Mouse (Mus musculus) limb, embryonic 12.5 days (tissue): ENCODE data around the gene Ubox5. TPM values are rescaled to one million over a fixed set of nuclear protein-coding genes. Genes with fewer than 3 reads are reported as not detected.
A peak's percentile ranks its signal among the peaks of the same experiment; 100 is the strongest.

Source experiments
- ATAC-seq: fragments of 200-750 bp; cut with Nextera tagmentation; 2 replicates; pipeline ENCODE4 v1.8.0; 2017; ENCODE audit warnings: low read depth, moderate TSS enrichment; ENCODE audit not compliant: insufficient number of reproducible peaks, insufficient read depth, low FRiP score, low TSS enrichment
- H3K27ac ChIP-seq: fragments of 300-500 bp; sonication (generic); 2 replicates; pipeline ENCODE4 v1.5.1; 2016; ENCODE audit warnings: mild to moderate bottlenecking, moderate library complexity
- H3K27me3 ChIP-seq: fragments of 300-500 bp; sonication (generic); 2 replicates; pipeline ENCODE4 v1.6.1; 2016; ENCODE audit warnings: mild to moderate bottlenecking, moderate library complexity
- H3K36me3 ChIP-seq: fragments of 300-500 bp; sonication (generic); 2 replicates; pipeline ENCODE4 v1.6.1; 2016; ENCODE audit warnings: mild to moderate bottlenecking, moderate library complexity
- H3K4me1 ChIP-seq: fragments of 300-500 bp; sonication (generic); replicated peaks from 2 replicates; pipeline ENCODE4 v1.6.1; 2016
- H3K4me2 ChIP-seq: fragments of 300-500 bp; sonication (generic); 2 replicates; pipeline ENCODE4 v1.6.1; 2016; ENCODE audit warnings: mild to moderate bottlenecking, moderate library complexity
- H3K4me3 ChIP-seq: fragments of 300-500 bp; sonication (generic); replicated peaks from 2 replicates; pipeline ENCODE4 v1.5.1; 2016; ENCODE audit warnings: mild to moderate bottlenecking
- H3K9ac ChIP-seq: fragments of 300-500 bp; sonication (generic); replicated peaks from 2 replicates; pipeline ENCODE4 v1.6.1; 2016; ENCODE audit warnings: mild to moderate bottlenecking, moderate library complexity
- H3K9me3 ChIP-seq: fragments of 300-500 bp; sonication (generic); 2 replicates; pipeline ENCODE4 v1.6.1; 2016; ENCODE audit warnings: mild to moderate bottlenecking, moderate library complexity
- WGBS: fragments of 180-500 bp; shearing (Covaris S2); methylation state at CpG from one replicate; pipeline ENCODE4 v1.1.7; 2016; 5-methylcytosine and 5-hydroxymethylcytosine counted together
- polyA plus RNA-seq: library from polyadenylated mRNA; unstranded; fragments of >200 nt; fragmentation: Nextera tagmentation; extraction: Ambion mirVana; gene quantifications from 2 replicates; pipeline ENCODE4 v1.2.1, GENCODE M21; 2016

Gene Ubox5
- polyA plus RNA-seq, 1 experiment from 2014 or later: 16.0 TPM

DNA sequence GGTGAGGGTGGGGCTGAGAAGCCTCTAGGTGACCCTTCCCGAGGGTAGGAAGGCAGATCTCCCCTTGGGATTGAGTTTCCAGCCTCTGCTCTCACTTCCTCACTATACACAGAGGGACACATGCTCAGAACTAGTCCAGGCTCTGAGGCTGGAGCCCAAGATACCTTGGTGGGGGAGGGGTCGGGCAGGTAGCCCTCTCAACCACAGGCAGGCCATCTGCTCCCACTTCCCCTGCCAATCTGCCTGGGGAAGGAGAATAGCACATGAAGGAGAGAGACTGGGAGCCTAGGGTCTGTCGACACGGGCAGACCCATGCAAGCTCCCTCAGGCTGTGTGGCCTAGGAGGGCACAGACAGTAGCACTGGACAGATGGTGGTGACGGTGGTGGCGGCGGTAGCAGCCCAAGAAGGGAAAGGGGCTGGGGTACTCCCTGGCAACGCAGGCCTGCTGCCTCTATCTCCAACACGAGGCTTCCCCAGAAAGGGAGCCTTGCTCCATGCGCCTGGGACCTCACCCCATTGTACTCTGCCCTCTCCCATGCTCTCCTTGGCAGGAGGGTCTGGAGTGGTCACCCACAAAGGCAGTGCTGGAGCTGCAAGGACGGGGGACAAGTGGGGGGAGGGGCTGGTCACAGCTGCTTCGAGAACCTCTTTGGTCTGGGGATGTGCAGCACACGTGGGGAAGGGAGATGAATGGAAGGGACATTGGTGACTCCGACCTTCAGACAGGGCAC is 4.3 kb upstream of the Ubox5 start:
- peaks cover 30% of the 10 kb centered on the region for H3K4me1 ChIP-seq
- H3K9ac ChIP-seq: peak overlapping the region; percentile 52
- H3K4me3 ChIP-seq: peak overlapping the region; percentile 45
- peaks cover 63% of the 10 kb centered on the region for H3K27me3 ChIP-seq
- peak overlapping the region; percentile 90 for H3K4me2 ChIP-seq
- H3K27ac ChIP-seq: no peak overlapping the region
- ATAC-seq: no peak; the same call in 1 of the 2 replicates
- WGBS: 17% methylated on average over 13 of the region's 14 CpGs
- no peaks in the 10 kb centered on the region for H3K9me3 ChIP-seq
- H3K36me3 ChIP-seq: no peaks in the 10 kb centered on the region

DNA sequence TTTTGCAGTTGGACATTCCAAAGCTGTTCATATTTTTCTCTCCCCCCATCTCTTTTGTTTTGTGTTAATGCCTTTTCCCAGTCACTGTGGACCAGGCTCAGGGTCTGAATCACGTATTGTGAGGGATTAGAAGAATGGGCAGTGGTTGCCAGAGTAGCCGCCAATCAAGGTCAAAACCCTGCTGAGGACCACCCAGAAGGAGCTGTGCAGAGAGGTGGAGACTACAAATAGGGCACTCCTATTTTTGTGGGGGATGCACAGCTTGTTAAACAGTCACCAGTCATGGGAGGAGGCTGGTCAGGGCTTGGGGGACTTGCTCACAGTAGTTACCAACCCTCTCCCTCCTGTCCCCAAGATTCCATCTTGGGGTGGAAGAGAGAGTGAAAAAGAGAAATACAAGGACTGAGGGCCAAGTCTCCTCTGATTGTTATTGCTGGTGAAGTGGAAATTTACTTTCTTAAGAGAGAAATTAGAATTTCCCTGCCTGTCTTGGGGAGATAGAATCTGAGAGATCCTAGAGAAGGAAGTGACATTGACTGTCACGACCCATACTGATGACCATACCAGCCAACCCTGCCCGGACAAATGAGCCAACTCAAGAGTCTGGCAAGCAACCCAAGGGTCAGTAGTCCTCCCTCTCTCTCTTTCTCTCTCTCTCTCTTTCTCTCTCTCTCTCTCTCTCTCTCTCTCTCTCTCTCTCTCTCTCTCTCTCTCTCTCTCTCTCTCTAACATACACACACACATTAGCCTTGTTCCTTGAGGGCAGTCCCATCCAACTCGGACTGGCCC is 3.2 kb upstream of the Ubox5 start:
- ATAC-seq: no peak
- H3K27ac ChIP-seq: no peak overlapping the region
- H3K36me3 ChIP-seq: no peaks in the 10 kb centered on the region; the same call in 1 of the 2 replicates
- no peak overlapping the region for H3K4me3 ChIP-seq
- H3K4me1 ChIP-seq: peaks cover 35% of the 10 kb centered on the region
- H3K27me3 ChIP-seq: peaks cover 52% of the 10 kb centered on the region
- H3K9me3 ChIP-seq: no peaks in the 10 kb centered on the region
- H3K4me2 ChIP-seq: no peak overlapping the region
- H3K9ac ChIP-seq: no peak overlapping the region
- 54% methylated on average over 5 of the region's 5 CpGs for WGBS

GRCm38 (mm10) chr2:130632416-130632815 is 2.6 kb upstream of the Ubox5 start:
- Histone ChIP-seq H3K27ac (no peak overlapping the region), H3K9ac (no peak overlapping the region), H3K4me1 (peaks cover 34% of the 10 kb centered on the region), H3K36me3 (peaks cover 4% of the 10 kb centered on the region), H3K9me3 (no peaks in the 10 kb centered on the region), H3K27me3 (peaks cover 46% of the 10 kb centered on the region), H3K4me3 (no peak overlapping the region), H3K4me2 (no peak overlapping the region)
- WGBS: 84% methylated on average over 1 of the region's 1 CpGs
- ATAC-seq: no peak

DNA sequence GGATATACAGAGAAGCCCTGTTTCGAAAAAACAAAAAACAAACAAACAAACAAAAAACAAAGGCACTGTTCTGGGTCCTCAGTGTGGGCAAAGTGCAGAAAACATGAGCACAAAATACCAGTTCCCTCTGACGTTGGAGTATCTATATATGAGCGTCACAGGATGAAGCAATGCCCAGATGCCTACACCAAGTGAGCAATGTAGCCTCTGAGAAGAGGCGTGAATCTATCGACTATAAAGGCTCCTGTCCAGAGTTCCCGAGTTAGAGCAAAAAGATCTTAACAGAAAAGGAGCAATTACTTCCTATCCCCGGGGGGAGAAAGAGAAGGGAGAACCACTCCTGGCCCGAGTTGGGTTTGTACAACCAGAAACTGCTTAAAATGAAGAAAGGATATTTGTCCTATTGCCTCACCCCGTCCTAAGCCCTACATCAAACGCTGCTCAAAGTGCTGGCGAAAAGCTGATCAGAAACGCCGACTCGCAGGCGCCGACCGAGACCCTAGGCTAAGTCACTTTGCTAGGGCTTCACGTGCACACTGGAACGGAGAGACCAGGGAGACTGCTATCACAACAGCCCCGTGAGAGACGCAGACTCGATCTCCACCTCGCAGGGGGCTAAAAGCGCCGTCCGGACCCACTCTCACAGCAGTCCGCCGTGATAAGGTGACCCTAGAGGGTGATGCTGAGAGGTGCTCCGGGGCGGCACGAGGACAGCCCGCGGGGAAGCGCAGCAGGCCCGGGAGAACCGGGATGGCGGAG is 579 bp downstream of the Ubox5 start:
- peak; percentile 39; the same call in 1 of the 2 replicates for ATAC-seq
- 2% methylated on average over 37 of the region's 37 CpGs for WGBS

DNA sequence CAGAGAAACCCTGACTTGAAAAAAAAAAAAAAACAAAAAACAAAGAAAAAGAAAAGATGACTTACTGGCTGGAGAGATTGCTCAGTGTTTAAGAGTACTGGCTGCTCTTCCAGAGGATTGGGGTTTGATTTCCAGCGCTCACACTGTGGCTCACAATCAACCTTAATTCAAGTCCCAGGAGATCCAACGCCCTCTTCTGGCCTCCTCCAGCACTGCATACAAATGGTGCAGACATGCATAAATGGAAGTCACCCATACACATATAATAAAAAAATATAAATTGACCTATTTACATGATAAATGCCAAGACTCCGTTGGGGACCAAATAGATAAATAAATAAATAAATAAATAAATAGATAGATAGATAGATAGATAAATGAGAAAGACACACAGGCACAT is 1.4 kb downstream of the Ubox5 start:
- Histone ChIP-seq H3K27me3 (peaks cover 6% of the 10 kb centered on the region; the same call in 1 of the 2 replicates), H3K4me2 (peak overlapping the region; percentile 85), H3K9ac (no peak overlapping the region), H3K4me1 (peaks cover 8% of the 10 kb centered on the region; the same call in 1 of the 2 replicates), H3K4me3 (peak overlapping the region; percentile 97; the same call in 1 of the 2 replicates), H3K36me3 (peaks cover 41% of the 10 kb centered on the region), H3K9me3 (no peaks in the 10 kb centered on the region), H3K27ac (no peak overlapping the region)
- ATAC-seq: no peak
- WGBS: 65% methylated on average over 3 of the region's 3 CpGs

More for the DNA sequence above, 579 bp downstream of the Ubox5 start:
- peak overlapping the region; percentile 97 for H3K4me3 ChIP-seq
- peaks cover 33% of the 10 kb centered on the region for H3K36me3 ChIP-seq
- peaks cover 13% of the 10 kb centered on the region for H3K4me1 ChIP-seq
- H3K27ac ChIP-seq: peak overlapping the region; percentile 76
- H3K9me3 ChIP-seq: no peaks in the 10 kb centered on the region
- peak overlapping the region; percentile 85 for H3K4me2 ChIP-seq
- peaks cover 14% of the 10 kb centered on the region for H3K27me3 ChIP-seq
- peak overlapping the region; percentile 91 for H3K9ac ChIP-seq

- Histone ChIP-seq H3K27ac (no peak overlapping the region), H3K4me3 (no peak overlapping the region), H3K36me3 (peaks cover 69% of the 10 kb centered on the region), H3K4me1 (no peaks in the 10 kb centered on the region), H3K9me3 (no peaks in the 10 kb centered on the region), H3K9ac (no peak overlapping the region), H3K27me3 (no peaks in the 10 kb centered on the region), H3K4me2 (no peak overlapping the region)
- WGBS: 92% methylated on average over 7 of the region's 7 CpGs
- ATAC-seq: no peak
Measured at GRCm38 (mm10) chr2:130618972-130619371, 10.9 kb downstream of the Ubox5 start.

DNA sequence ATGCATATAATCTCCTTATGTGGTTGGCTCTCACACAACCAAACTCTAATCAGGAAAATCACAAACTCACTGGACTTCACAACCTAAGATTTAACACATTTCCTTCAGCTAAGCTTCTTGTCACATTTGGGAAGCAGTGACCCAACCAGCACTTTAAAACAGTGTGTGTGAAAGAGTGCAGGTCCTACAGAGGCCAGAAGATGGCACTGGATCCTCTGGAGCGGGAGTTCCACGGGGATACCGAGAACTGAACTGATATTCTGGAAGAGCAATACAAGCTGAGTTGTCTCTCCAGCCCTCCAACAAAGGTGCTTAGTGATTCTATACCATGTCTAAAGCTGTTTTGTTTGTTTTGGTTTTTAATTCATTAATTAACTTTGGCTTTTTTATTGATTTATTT is 16.7 kb downstream of the Ubox5 start:
- Histone ChIP-seq H3K27ac (no peak overlapping the region), H3K4me1 (no peaks in the 10 kb centered on the region), H3K36me3 (peaks cover 59% of the 10 kb centered on the region), H3K4me2 (no peak overlapping the region), H3K4me3 (no peak overlapping the region), H3K9me3 (no peaks in the 10 kb centered on the region), H3K9ac (no peak overlapping the region), H3K27me3 (no peaks in the 10 kb centered on the region)
- ATAC-seq: no peak
- 77% methylated on average over 3 of the region's 3 CpGs for WGBS

DNA sequence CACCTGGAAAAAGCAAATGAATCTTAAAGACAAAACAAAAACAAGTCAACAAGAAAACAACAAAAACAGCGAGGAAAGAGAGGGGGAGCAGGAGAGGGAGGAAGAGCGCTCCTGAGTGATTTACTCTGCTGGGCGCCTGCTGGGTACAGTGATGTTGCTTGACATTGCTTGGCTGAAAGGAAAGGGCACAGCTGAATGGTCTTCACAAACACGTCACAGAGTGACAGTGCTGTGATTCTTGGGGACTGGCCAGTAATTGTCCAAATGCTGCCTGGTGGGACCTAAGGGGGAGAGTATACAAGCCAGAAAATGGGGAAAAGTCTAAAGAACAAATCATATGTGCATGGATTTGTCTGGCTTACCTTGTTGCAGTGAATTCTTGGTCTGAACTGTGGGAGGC is 27.6 kb downstream of the Ubox5 start:
- Histone ChIP-seq H3K27ac (no peak overlapping the region), H3K9me3 (no peaks in the 10 kb centered on the region), H3K4me2 (no peak overlapping the region), H3K36me3 (peaks cover 66% of the 10 kb centered on the region), H3K27me3 (no peaks in the 10 kb centered on the region), H3K4me1 (no peaks in the 10 kb centered on the region), H3K4me3 (no peak overlapping the region), H3K9ac (no peak overlapping the region)
- no peak for ATAC-seq
- WGBS: 89% methylated on average over 4 of the region's 4 CpGs

- no peaks in the 10 kb centered on the region for H3K9me3 ChIP-seq
- 82% methylated on average over 3 of the region's 3 CpGs for WGBS
Measured at GRCm38 (mm10) chr2:130598399-130598798, 31.4 kb downstream of the Ubox5 start.

GRCm38 (mm10) chr2:130597601-130598010 is 32.2 kb downstream of the Ubox5 start:
- Histone ChIP-seq H3K4me2 (no peak overlapping the region), H3K27ac (no peak overlapping the region), H3K4me1 (no peaks in the 10 kb centered on the region), H3K9me3 (no peaks in the 10 kb centered on the region), H3K36me3 (peaks cover 78% of the 10 kb centered on the region), H3K27me3 (no peaks in the 10 kb centered on the region), H3K4me3 (no peak overlapping the region), H3K9ac (no peak overlapping the region)
- WGBS: 26% methylated on average over 1 of the region's 1 CpGs
- ATAC-seq: no peak

More at GRCm38 (mm10) chr2:130598399-130598798, 31.4 kb downstream of the Ubox5 start:
- H3K36me3 ChIP-seq: peaks cover 82% of the 10 kb centered on the region
- H3K4me3 ChIP-seq: no peak overlapping the region
- no peak overlapping the region for H3K9ac ChIP-seq
- H3K27ac ChIP-seq: no peak overlapping the region
- H3K4me2 ChIP-seq: no peak overlapping the region
- H3K4me1 ChIP-seq: no peaks in the 10 kb centered on the region
- H3K27me3 ChIP-seq: no peaks in the 10 kb centered on the region
- no peak for ATAC-seq

DNA sequence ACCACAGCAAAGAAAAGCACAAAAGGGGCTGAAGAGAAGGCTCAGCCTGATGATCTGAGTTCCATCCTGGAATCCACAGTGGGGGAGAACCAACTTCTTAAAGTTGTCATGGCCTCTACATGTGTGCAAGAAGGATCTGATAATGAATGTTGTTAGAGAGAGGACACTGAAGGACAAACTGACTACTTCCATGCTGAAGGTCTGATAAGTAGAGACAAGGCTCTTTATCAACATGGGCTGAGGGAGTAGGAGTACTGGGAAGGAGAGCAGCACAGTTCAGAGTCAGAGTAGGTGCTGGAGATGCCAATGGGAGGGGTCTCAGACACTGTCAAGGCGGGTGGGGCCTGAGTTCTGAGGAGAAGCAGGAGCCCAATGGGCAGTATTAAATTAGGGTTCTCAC is 34.2 kb downstream of the Ubox5 start:
- H3K4me3 ChIP-seq: no peak overlapping the region
- H3K36me3 ChIP-seq: peaks cover 80% of the 10 kb centered on the region
- no peaks in the 10 kb centered on the region for H3K4me1 ChIP-seq
- no peak for ATAC-seq
- H3K4me2 ChIP-seq: no peak overlapping the region
- no peaks in the 10 kb centered on the region for H3K27me3 ChIP-seq
- whole genome bisulfite sequencing: 88% methylated on average over 1 of the region's 1 CpGs
- H3K9ac ChIP-seq: no peak overlapping the region
- no peak overlapping the region for H3K27ac ChIP-seq
- H3K9me3 ChIP-seq: no peaks in the 10 kb centered on the region
